Mouse (Mus musculus) lung, postnatal 0 days (tissue): ENCODE measurements around the gene Ggta1.

Source experiments
- CTCF ChIP-seq: IDR thresholded peaks from 2 replicates; pipeline ENCODE4 v1.5.1; 2016; ENCODE audit warnings: antibody characterized with exemption, mild to moderate bottlenecking
- EP300 ChIP-seq: IDR thresholded peaks from 2 replicates; pipeline ENCODE4 v1.6.1; 2016; ENCODE audit warnings: antibody characterized with exemption, mild to moderate bottlenecking, control low read depth

GRCm38 (mm10) chr2:35440480-35440879 lies 22.6 kb downstream of the Ggta1 start:
- TF ChIP-seq CTCF, result no peak
- TF ChIP-seq EP300, result no peak
